Mouse (Mus musculus): Measurements from ENCODE around the gene Rrnad1. TPM values are rescaled to one million over a fixed set of nuclear protein-coding genes. Genes with fewer than 3 reads are reported as not detected.

Gene Rrnad1
- polyA plus RNA-seq, 1 experiment: 7.1 TPM

DNA sequence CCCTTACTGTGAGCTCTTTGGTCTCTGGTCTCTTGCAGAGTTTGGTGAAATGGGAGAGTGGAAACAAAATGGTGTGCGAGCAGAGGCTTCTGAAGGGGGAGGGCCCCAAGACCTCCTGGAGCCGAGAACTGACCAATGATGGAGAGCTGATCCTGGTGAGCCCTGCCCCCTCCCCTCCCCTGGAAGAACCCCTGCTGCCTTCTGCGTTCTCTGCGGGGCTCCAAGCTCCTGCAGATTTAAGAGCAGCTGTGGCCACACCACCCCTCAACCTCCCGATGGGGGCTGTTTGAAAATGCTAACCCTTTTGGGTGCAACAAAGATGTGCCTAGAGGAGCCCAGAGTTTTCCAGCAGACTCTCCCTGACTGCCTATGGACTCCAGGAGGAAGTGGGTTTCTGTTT is 21.9 kb upstream of the Rrnad1 start:
- no peak for TF ChIP-seq CTCF (IDR thresholded peaks at IDR 0.05; ENCODE audit: control insufficient read depth, insufficient read depth, insufficient read length)
- TF ChIP-seq USF1 (IDR thresholded peaks at IDR 0.05; ENCODE audit: low read depth): no peak
- no peak for TF ChIP-seq MYOD1 (IDR thresholded peaks at IDR 0.05; ENCODE audit: control insufficient read depth, insufficient read length, low read depth)
- no peak for TF ChIP-seq MAX (IDR thresholded peaks at IDR 0.05)
- no peak for TF ChIP-seq FOSL1 (IDR thresholded peaks at IDR 0.05; ENCODE audit: insufficient read depth, low read length, poor library complexity, severe bottlenecking)
- no peak for TF ChIP-seq CEBPB (IDR thresholded peaks at IDR 0.05; ENCODE audit: low read depth)
- no peak for TF ChIP-seq MYOG (IDR thresholded peaks at IDR 0.05; ENCODE audit: control insufficient read depth, extremely low read depth, insufficient read length)
- Histone ChIP-seq H3K79me2 (ENCODE audit: control insufficient read depth, insufficient read depth) (no peaks in the 10 kb centered on the region), H3ac (ENCODE audit: control insufficient read depth, insufficient read length, low read depth) (no peak overlapping the region), H3K79me3 (ENCODE audit: low read depth) (no peaks in the 10 kb centered on the region), H3K4me3 (ENCODE audit: insufficient read depth, poor library complexity, severe bottlenecking) (no peak overlapping the region), H3K27me3 (ENCODE audit: control insufficient read depth, insufficient read depth, insufficient read length) (no peaks in the 10 kb centered on the region), H3K36me3 (ENCODE audit: control insufficient read depth, insufficient read depth) (no peaks in the 10 kb centered on the region)

DNA sequence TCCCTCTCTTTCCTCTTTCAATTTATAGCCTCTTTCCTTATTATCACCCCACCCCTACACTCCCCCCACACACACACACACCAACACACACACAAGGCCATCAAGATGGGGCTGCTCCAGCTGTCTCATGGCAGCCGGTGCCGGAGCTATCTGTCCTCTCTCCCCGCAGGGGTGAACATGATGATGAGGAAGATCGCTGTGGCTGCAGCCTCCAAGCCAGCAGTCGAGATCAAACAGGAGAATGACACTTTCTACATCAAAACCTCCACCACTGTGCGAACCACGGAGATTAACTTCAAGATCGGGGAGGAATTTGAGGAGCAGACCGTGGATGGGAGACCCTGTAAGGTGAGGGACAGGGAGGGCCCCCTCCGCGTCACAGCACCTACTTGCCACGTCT is 21.4 kb upstream of the Rrnad1 start:
- no peaks in the 10 kb centered on the region for H3K36me3 ChIP-seq (ENCODE audit: control insufficient read depth, insufficient read depth)
- TF ChIP-seq MYOD1 (IDR thresholded peaks at IDR 0.05; ENCODE audit: control insufficient read depth, insufficient read length, low read depth) (no peak), MYOG (IDR thresholded peaks at IDR 0.05; ENCODE audit: control insufficient read depth, extremely low read depth, insufficient read length) (no peak), MAX (IDR thresholded peaks at IDR 0.05) (no peak), FOSL1 (IDR thresholded peaks at IDR 0.05; ENCODE audit: insufficient read depth, low read length, poor library complexity, severe bottlenecking) (no peak), CTCF (IDR thresholded peaks at IDR 0.05; ENCODE audit: control insufficient read depth, insufficient read depth, insufficient read length) (no peak), CEBPB (IDR thresholded peaks at IDR 0.05; ENCODE audit: low read depth) (no peak), USF1 (IDR thresholded peaks at IDR 0.05; ENCODE audit: low read depth) (no peak)
- no peak overlapping the region for H3K4me3 ChIP-seq (ENCODE audit: insufficient read depth, poor library complexity, severe bottlenecking)
- H3K27me3 ChIP-seq (ENCODE audit: control insufficient read depth, insufficient read depth, insufficient read length): no peaks in the 10 kb centered on the region
- H3ac ChIP-seq (ENCODE audit: control insufficient read depth, insufficient read length, low read depth): no peak overlapping the region
- H3K79me3 ChIP-seq (ENCODE audit: low read depth): no peaks in the 10 kb centered on the region
- no peaks in the 10 kb centered on the region for H3K79me2 ChIP-seq (ENCODE audit: control insufficient read depth, insufficient read depth)

- no peaks in the 10 kb centered on the region for H3K36me3 ChIP-seq (ENCODE audit: control insufficient read depth, insufficient read depth)
- H3K4me3 ChIP-seq (ENCODE audit: insufficient read depth, poor library complexity, severe bottlenecking): no peak overlapping the region
- H3ac ChIP-seq (ENCODE audit: control insufficient read depth, insufficient read length, low read depth): no peak overlapping the region
- no peaks in the 10 kb centered on the region for H3K79me2 ChIP-seq (ENCODE audit: control insufficient read depth, insufficient read depth)
- TF ChIP-seq MAX (IDR thresholded peaks at IDR 0.05) (no peak), FOSL1 (IDR thresholded peaks at IDR 0.05; ENCODE audit: insufficient read depth, low read length, poor library complexity, severe bottlenecking) (no peak), USF1 (IDR thresholded peaks at IDR 0.05; ENCODE audit: low read depth) (no peak), MYOG (IDR thresholded peaks at IDR 0.05; ENCODE audit: control insufficient read depth, extremely low read depth, insufficient read length) (no peak), CTCF (IDR thresholded peaks at IDR 0.05; ENCODE audit: control insufficient read depth, insufficient read depth, insufficient read length) (no peak), CEBPB (IDR thresholded peaks at IDR 0.05; ENCODE audit: low read depth) (no peak), MYOD1 (IDR thresholded peaks at IDR 0.05; ENCODE audit: control insufficient read depth, insufficient read length, low read depth) (no peak)
- H3K27me3 ChIP-seq (ENCODE audit: control insufficient read depth, insufficient read depth, insufficient read length): no peaks in the 10 kb centered on the region
- H3K79me3 ChIP-seq (ENCODE audit: low read depth): no peaks in the 10 kb centered on the region
Observed at GRCm38 (mm10) chr3:87949955-87950515, 19.5 kb upstream of the Rrnad1 start.

DNA sequence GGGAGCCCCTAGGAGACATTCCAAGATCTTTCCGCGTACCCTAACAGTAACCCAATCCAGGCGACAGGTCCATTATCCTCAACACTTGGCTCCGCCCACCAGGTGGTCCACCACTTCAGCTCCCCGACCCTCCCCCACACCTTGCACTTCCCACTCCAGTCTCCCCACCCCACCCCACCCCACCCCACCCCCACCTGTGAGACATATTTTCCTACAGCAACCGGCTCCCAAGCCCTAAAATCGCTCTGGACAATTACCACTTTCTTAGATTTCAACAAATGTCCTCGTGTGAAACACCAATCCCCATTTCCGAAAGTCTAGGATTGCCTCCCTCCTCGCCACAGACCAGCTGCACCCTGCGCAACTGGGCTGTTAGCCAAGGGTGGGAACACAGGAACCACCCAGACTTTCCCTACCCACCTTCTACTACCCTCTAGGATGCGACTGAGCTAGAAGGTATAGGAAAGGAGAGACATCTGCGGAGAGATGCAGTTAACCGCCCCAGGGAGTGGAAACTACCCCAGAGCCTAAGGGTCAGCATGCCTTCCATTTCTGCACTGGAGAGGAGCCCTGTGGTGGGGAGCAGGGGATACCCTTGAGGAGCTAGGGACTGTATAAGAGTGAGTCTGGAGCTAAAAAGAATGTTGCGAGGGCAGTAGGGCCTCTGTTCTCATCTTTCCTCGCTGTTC is 18.9 kb upstream of the Rrnad1 start:
- no peaks in the 10 kb centered on the region for H3K79me2 ChIP-seq (ENCODE audit: control insufficient read depth, insufficient read depth)
- H3ac ChIP-seq (ENCODE audit: control insufficient read depth, insufficient read length, low read depth): no peak overlapping the region
- no peaks in the 10 kb centered on the region for H3K27me3 ChIP-seq (ENCODE audit: control insufficient read depth, insufficient read depth, insufficient read length)
- H3K36me3 ChIP-seq (ENCODE audit: control insufficient read depth, insufficient read depth): peaks cover 4% of the 10 kb centered on the region
- no peaks in the 10 kb centered on the region for H3K79me3 ChIP-seq (ENCODE audit: low read depth)
- TF ChIP-seq FOSL1 (IDR thresholded peaks at IDR 0.05; ENCODE audit: insufficient read depth, low read length, poor library complexity, severe bottlenecking) (no peak), CEBPB (IDR thresholded peaks at IDR 0.05; ENCODE audit: low read depth) (no peak), MAX (IDR thresholded peaks at IDR 0.05) (no peak), CTCF (IDR thresholded peaks at IDR 0.05; ENCODE audit: control insufficient read depth, insufficient read depth, insufficient read length) (no peak), USF1 (IDR thresholded peaks at IDR 0.05; ENCODE audit: low read depth) (no peak), MYOD1 (IDR thresholded peaks at IDR 0.05; ENCODE audit: control insufficient read depth, insufficient read length, low read depth) (no peak)
- H3K4me3 ChIP-seq (ENCODE audit: insufficient read depth, poor library complexity, severe bottlenecking): no peak overlapping the region

- peaks cover 9% of the 10 kb centered on the region for H3K36me3 ChIP-seq (ENCODE audit: control insufficient read depth, insufficient read depth)
- H3K79me3 ChIP-seq (ENCODE audit: low read depth): no peaks in the 10 kb centered on the region
- no peak for TF ChIP-seq MYOG (IDR thresholded peaks at IDR 0.05; ENCODE audit: control insufficient read depth, extremely low read depth, insufficient read length)
- no peak for TF ChIP-seq CEBPB (IDR thresholded peaks at IDR 0.05; ENCODE audit: low read depth)
- TF ChIP-seq CTCF (IDR thresholded peaks at IDR 0.05; ENCODE audit: control insufficient read depth, insufficient read depth, insufficient read length): no peak
- no peak for TF ChIP-seq MAX (IDR thresholded peaks at IDR 0.05)
- TF ChIP-seq MYOD1 (IDR thresholded peaks at IDR 0.05; ENCODE audit: control insufficient read depth, insufficient read length, low read depth): no peak
- no peak for TF ChIP-seq FOSL1 (IDR thresholded peaks at IDR 0.05; ENCODE audit: insufficient read depth, low read length, poor library complexity, severe bottlenecking)
- no peak for TF ChIP-seq USF1 (IDR thresholded peaks at IDR 0.05; ENCODE audit: low read depth)
- H3K4me3 ChIP-seq (ENCODE audit: insufficient read depth, poor library complexity, severe bottlenecking): no peak within 1 kb of the TSS
- no peak within 1 kb of the TSS for H3ac ChIP-seq (ENCODE audit: control insufficient read depth, insufficient read length, low read depth)
- H3K79me2 ChIP-seq (ENCODE audit: control insufficient read depth, insufficient read depth): no peaks in the 10 kb centered on the region
- H3K27me3 ChIP-seq (ENCODE audit: control insufficient read depth, insufficient read depth, insufficient read length): no peaks in the 10 kb centered on the region
Observed at GRCm38 (mm10) chr3:87948378-87949265, 18.1 kb upstream of the Rrnad1 start, which contains the start of gene Crabp2. Gene Crabp2, plus strand, starts transcription at chr3:87948666.
